Mouse (Mus musculus) stomach, postnatal 0 days (tissue): ENCODE measurements around the gene Gm20521. TPM values are rescaled to one million over a fixed set of nuclear protein-coding genes. Genes with fewer than 3 reads are reported as not detected.

ENCODE experiments used
- ATAC-seq: fragments of 200-750 bp; cut with Nextera tagmentation; 2 replicates; pipeline ENCODE4 v1.8.0; 2017; ENCODE audit not compliant: low FRiP score, low TSS enrichment
- DNase-seq: peaks from one replicate; pipeline ENCODE4 v3.0.0-alpha.2; 2016; ENCODE audit warnings: low spot score
- H3K27ac ChIP-seq: fragments of 300-500 bp; sonication (generic); replicated peaks from 2 replicates; pipeline ENCODE4 v1.5.1; 2014; ENCODE audit warnings: mild to moderate bottlenecking, control low read depth
- H3K27me3 ChIP-seq: fragments of 300-500 bp; sonication (generic); 2 replicates; pipeline ENCODE4 v1.6.1; 2014; ENCODE audit warnings: low read length; ENCODE audit not compliant: control insufficient read depth, insufficient read depth
- H3K36me3 ChIP-seq: fragments of 300-500 bp; sonication (generic); 2 replicates; pipeline ENCODE4 v1.6.1; 2014; ENCODE audit warnings: low read length, mixed read lengths; ENCODE audit not compliant: control insufficient read depth, insufficient read depth
- H3K4me1 ChIP-seq: fragments of 300-500 bp; sonication (generic); replicated peaks from 2 replicates; pipeline ENCODE4 v1.6.1; 2014; ENCODE audit warnings: antibody characterized with exemption; ENCODE audit not compliant: control insufficient read depth, insufficient read depth
- H3K4me2 ChIP-seq: fragments of 300-500 bp; sonication (generic); replicated peaks from 2 replicates; pipeline ENCODE4 v1.6.1; 2014; ENCODE audit warnings: low read depth, mild to moderate bottlenecking, control low read depth, moderate library complexity
- H3K4me3 ChIP-seq: fragments of 300-500 bp; sonication (generic); 2 replicates; pipeline ENCODE4 v1.5.1; 2014; ENCODE audit warnings: low read depth, low read length, control low read depth
- H3K9ac ChIP-seq: fragments of 300-500 bp; sonication (generic); 2 replicates; pipeline ENCODE4 v1.6.1; 2014; ENCODE audit warnings: mild to moderate bottlenecking, low read length, control low read depth, mixed read lengths
- H3K9me3 ChIP-seq: fragments of 300-500 bp; sonication (generic); 2 replicates; pipeline ENCODE4 v1.6.1; 2016; ENCODE audit warnings: low read length; ENCODE audit not compliant: control insufficient read depth
- CTCF ChIP-seq: IDR thresholded peaks from 2 replicates; pipeline ENCODE4 v1.5.1; 2016; ENCODE audit warnings: antibody characterized with exemption, low read depth, mild to moderate bottlenecking, moderate library complexity
- EP300 ChIP-seq: optimal IDR thresholded peaks from 2 replicates; pipeline ENCODE3; 2016; ENCODE audit warnings: antibody characterized with exemption
- WGBS: fragments of 180-500 bp; shearing (Covaris S2); extraction: QIAGEN DNeasy Blood & Tissue Kit; methylation state at CpG from one replicate; pipeline ENCODE4 v1.1.7; 2014; 5-methylcytosine and 5-hydroxymethylcytosine counted together
- polyA plus RNA-seq: library from polyadenylated mRNA; unstranded; fragments of >200 nt; fragmentation: Nextera tagmentation; extraction: Ambion mirVana; gene quantifications from 2 replicates; pipeline ENCODE4 v1.2.1, GENCODE M21; 2015

Gm20521 gene
- polyA plus RNA-seq, 1 experiment from 2014 or later: 1.2 TPM

DNA sequence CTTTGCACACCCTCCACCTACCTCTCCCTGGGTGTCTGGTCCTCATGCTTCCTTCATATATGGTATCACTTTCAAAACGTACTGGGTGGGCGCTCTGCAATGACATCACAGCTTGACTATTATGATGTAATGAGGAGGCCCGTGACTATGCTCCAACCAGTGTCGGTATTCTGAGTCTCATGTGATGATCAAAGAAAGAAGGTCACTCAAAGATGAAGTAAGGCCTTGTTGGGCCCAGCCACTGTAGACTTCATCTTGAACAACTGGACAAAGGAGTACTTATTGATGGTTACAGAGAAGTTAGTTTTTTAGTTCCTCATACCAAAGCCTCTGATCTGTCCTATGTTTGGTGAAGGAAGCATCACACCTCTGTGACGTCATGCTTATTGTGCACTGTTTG, 12.4 kb upstream of the Gm20521 start, which contains the start of gene Homez:
TSS of gene Homez (minus strand) at position 101 of the 400 bp plus-strand sequence.
- no peak for ATAC-seq
- DNase-seq: no peak
- Histone ChIP-seq H3K9me3 (no peaks in the 10 kb centered on the region), H3K9ac (no peak within 1 kb of the TSS), H3K36me3 (no peaks in the 10 kb centered on the region), H3K27ac (no peak within 1 kb of the TSS), H3K4me2 (no peak within 1 kb of the TSS), H3K27me3 (no peaks in the 10 kb centered on the region), H3K4me1 (no peaks in the 10 kb centered on the region), H3K4me3 (no peak within 1 kb of the TSS)
- TF ChIP-seq CTCF (no peak), EP300 (no peak)
- WGBS: 82% methylated on average over 5 of the region's 5 CpGs

DNA sequence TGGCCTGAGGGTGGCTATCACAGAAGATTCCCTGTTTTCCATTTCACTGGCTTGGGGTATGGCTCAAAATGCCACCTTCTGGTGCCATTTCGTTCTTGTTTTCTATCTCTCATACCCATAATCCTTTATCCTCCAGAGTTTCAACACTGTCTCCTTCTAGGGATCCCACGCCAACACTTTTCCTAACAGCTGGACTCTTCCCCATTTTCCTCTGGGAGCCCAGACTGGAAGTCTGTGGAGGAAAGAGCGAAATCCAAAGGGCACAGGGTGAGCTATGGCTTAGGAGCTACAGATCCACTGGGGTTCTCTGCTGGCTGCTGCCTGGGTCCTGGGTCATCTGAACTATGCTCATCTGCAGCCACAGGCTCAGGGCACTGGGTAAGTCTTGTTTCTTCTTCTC, 9.1 kb upstream of the Gm20521 start:
- H3K36me3 ChIP-seq: no peaks in the 10 kb centered on the region
- H3K27me3 ChIP-seq: no peaks in the 10 kb centered on the region
- ATAC-seq (no peak), DNase-seq (no peak)
- no peak overlapping the region for H3K27ac ChIP-seq
- H3K4me1 ChIP-seq: no peaks in the 10 kb centered on the region
- H3K9ac ChIP-seq: no peak overlapping the region
- no peak overlapping the region for H3K4me3 ChIP-seq
- WGBS: 92% methylated on average over 3 of the region's 3 CpGs
- no peaks in the 10 kb centered on the region for H3K9me3 ChIP-seq
- H3K4me2 ChIP-seq: no peak overlapping the region
- TF ChIP-seq EP300 (no peak), CTCF (no peak)

DNA sequence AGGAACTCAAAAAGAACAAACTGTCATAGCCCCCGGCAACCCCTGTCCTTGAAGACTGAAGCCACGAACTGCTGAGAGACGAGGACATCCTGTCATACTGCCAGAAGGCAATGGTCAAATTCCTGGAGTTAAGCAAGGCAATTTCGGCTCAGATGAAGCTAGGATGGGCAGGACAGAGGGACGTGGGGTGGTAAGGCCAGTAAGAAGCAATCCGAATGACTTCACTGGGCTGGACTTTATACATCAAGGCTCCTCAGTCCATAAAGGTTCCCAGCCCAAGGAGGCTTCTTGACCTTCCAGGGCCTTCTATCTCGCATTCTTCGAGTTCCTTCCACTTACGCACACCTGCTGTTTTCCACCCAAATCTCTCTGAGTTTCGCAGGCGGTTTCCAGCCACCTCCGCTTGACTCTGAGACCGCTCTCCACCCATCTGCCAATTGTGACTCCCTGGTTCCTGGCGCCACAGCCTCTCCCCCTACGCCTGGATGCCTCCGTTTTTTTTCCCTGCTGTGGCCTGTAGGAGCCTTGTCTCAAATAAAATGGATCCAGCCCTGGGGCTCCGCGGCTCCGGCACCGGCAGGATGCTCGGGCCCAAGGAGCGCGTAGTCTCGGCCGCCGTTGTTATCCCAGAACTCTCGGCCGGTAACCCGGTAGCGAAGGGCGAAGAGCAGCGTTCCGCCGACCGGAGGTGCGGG, 7.2 kb upstream of the Gm20521 start:
- Histone ChIP-seq H3K4me3 (peak overlapping the region; percentile 71), H3K9me3 (no peaks in the 10 kb centered on the region), H3K4me1 (no peaks in the 10 kb centered on the region), H3K4me2 (peak overlapping the region; percentile 98), H3K27me3 (no peaks in the 10 kb centered on the region), H3K9ac (peak overlapping the region; percentile 74), H3K36me3 (no peaks in the 10 kb centered on the region), H3K27ac (peak overlapping the region; percentile 88)
- ATAC-seq (peak; percentile 43), DNase-seq (no peak)
- 4% methylated on average over 36 of the region's 36 CpGs for WGBS
- no peak for TF ChIP-seq CTCF
- no peak for TF ChIP-seq EP300

DNA sequence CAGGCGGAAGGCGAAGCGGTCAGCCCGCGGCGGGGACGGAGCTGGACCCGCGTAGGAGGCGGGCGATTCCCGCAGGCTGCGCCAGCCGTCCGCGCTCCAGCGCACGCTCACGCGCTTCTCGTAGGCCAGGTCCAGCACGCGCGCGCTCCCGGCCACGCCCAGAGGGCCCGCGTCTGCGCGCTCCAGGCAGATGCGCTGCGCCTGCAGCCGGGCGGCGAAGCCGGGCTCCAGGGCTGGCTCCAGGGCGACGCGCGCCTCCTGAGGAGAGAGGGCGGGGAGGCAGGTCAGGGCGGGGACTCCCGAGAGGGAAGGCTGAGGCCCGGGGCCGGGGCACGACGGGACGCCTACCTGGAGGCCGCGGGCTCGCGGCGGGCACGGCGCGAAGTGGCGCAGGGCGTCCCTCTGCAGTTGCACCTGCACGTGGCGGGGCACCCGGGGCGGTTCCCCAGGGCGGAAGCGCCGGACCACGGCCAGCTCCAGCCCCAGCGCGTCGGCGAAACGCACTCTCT, 6.6 kb upstream of the Gm20521 start:
- H3K9me3 ChIP-seq: no peaks in the 10 kb centered on the region
- 1% methylated on average over 42 of the region's 72 CpGs for WGBS
- H3K27ac ChIP-seq: peak overlapping the region; percentile 88
- peak overlapping the region; percentile 71 for H3K4me3 ChIP-seq
- peak overlapping the region; percentile 98 for H3K4me2 ChIP-seq
- H3K27me3 ChIP-seq: no peaks in the 10 kb centered on the region
- no peak for TF ChIP-seq EP300
- ATAC-seq: peak; percentile 90
- no peaks in the 10 kb centered on the region for H3K4me1 ChIP-seq
- peak; percentile 91 for DNase-seq
- H3K9ac ChIP-seq: peak overlapping the region; percentile 74
- no peaks in the 10 kb centered on the region for H3K36me3 ChIP-seq

DNA sequence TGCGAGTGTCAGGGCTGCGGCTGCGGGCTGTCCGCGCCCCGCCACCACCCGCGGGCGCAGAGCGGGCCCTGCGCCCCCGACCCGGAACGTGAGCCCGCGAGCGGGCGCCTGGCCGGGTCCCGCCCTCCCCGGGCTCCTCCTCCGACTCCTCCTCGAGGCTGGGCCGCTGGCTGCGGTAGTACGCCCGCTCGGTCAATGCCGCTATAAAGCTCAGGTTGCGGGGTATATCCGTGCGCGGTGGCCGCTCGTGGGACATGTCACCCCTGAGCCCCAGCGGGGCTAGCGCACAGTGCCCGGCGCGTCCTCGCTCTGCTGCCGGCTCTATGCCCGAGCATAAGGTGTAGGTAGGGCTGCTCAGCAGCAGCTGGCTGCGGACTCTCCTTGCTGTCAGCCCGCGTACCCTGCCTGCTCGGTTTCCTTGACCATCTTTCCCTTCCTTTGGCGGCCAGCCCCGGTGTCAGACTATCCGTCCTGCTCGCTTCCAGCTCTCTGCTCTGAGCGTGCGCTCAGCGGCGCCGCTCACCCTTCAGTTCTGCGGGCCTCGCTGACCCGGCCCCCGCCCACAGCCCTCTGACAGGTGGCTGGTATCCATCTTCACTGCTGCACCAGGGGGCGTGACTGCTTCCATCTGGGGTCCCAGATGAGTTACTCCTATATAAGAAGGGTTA, 6.1 kb upstream of the Gm20521 start, which contains the start of gene Ppp1r3e:
TSS of gene Ppp1r3e (minus strand) at position 503 of the 668 bp plus-strand sequence.
- Histone ChIP-seq H3K27ac (peak within 1 kb of the TSS; percentile 88), H3K9me3 (no peaks in the 10 kb centered on the region), H3K27me3 (no peaks in the 10 kb centered on the region), H3K4me1 (no peaks in the 10 kb centered on the region), H3K9ac (peak within 1 kb of the TSS; percentile 74), H3K4me2 (peak within 1 kb of the TSS; percentile 98), H3K36me3 (no peaks in the 10 kb centered on the region), H3K4me3 (peak within 1 kb of the TSS; percentile 71)
- DNase-seq (peak; percentile 81), ATAC-seq (peak; percentile 81)
- no peak for TF ChIP-seq EP300
- no peak; the same call in 1 of the 2 replicates for TF ChIP-seq CTCF
- under 1% methylated on average over 56 of the region's 61 CpGs for WGBS
